ENCODE assay signal across 26 mouse cellular contexts in genomic region chr4:148972707-148973106, GRCm38 (mm10).
DNase-seq lines count a peak whose midpoint lies in the region; ATAC-seq and TF ChIP-seq lines count a peak whose summit lies in the region.
"Had no signal": no experiment of that assay in that cellular context is flagged by ENCODE, and none has a peak within 500 bp of the region (broad histone marks: within the 10 kb centered on the region; RNA-seq: fewer than 3 reads in every experiment).

No protein-coding gene starts in this region.

- 80% methylated on average over 14 of the region's 14 CpGs for WGBS in intestine, embryonic 14.5 days
- WGBS in intestine, embryonic 15.5 days = 74% methylated on average over 14 of the region's 14 CpGs
- 58% methylated on average over 14 of the region's 14 CpGs for WGBS in kidney, postnatal 0 days
- WGBS in limb, embryonic 13.5 days = 28% methylated on average over 14 of the region's 14 CpGs

- DNase-seq in intestine, embryonic 14.5 days (ENCODE audit: low spot score) = peak; percentile 52
- DNase-seq in kidney, postnatal 0 days (ENCODE audit: low spot score) = no peak
- DNase-seq in kidney, postnatal 14 days = no peak
- DNase-seq in kidney, postnatal 25 days = peak; percentile 32 to 46
- DNase-seq: adrenal gland, postnatal 25 days; cerebellum, adult 11-12 months; cerebellum, adult 9-11 months; gastrocnemius, postnatal 36 days; heart, adult 18-20 months; heart, postnatal 10 days; layer of hippocampus, adult 9-11 months; lung, postnatal 36 days; thymus, postnatal 14 days had no signal

- H3K9me3 ChIP-seq in intestine, embryonic 14.5 days (ENCODE audit: control insufficient read depth, low read length) = no peaks in the 10 kb centered on the region
- no peaks in the 10 kb centered on the region for H3K9me3 ChIP-seq in intestine, embryonic 15.5 days
- no peaks in the 10 kb centered on the region for H3K9me3 ChIP-seq in kidney, postnatal 0 days (replicated peaks; ENCODE audit: low read length)
- no peaks in the 10 kb centered on the region for H3K9me3 ChIP-seq in limb, embryonic 13.5 days
- H3K9me3 ChIP-seq: forebrain, embryonic 13.5 days; heart, embryonic 13.5 days; lung, embryonic 15.5 days; neural tube, embryonic 12.5 days had no signal

- H3K27me3 ChIP-seq in intestine, embryonic 14.5 days (replicated peaks; ENCODE audit: control insufficient read depth, insufficient read depth, low read length) = no peaks in the 10 kb centered on the region
- H3K27me3 ChIP-seq in intestine, embryonic 15.5 days (replicated peaks) = no peaks in the 10 kb centered on the region
- H3K27me3 ChIP-seq in kidney, postnatal 0 days (ENCODE audit: insufficient read depth, low read length) = no peaks in the 10 kb centered on the region
- peaks cover 84% of the 10 kb centered on the region for H3K27me3 ChIP-seq in limb, embryonic 13.5 days
- H3K27me3 ChIP-seq: forebrain, embryonic 13.5 days; heart, embryonic 13.5 days; lung, embryonic 15.5 days had no signal

- peaks cover 14% of the 10 kb centered on the region for H3K4me1 ChIP-seq in intestine, embryonic 14.5 days (replicated peaks; ENCODE audit: control insufficient read depth, insufficient read depth, low read length)
- peaks cover 18% of the 10 kb centered on the region for H3K4me1 ChIP-seq in intestine, embryonic 15.5 days (replicated peaks)
- H3K4me1 ChIP-seq in kidney, postnatal 0 days (replicated peaks; ENCODE audit: insufficient read depth, low read length) = peaks cover 18% of the 10 kb centered on the region
- H3K4me1 ChIP-seq in limb, embryonic 13.5 days = peaks cover 68% of the 10 kb centered on the region

- no peak for ATAC-seq in intestine, embryonic 14.5 days (replicated peaks; ENCODE audit: low FRiP score, low TSS enrichment, low read depth)
- no peak for ATAC-seq in intestine, embryonic 15.5 days
- ATAC-seq in kidney, postnatal 0 days (replicated peaks; ENCODE audit: low FRiP score, low read depth) = no peak
- ATAC-seq in limb, embryonic 13.5 days (ENCODE audit: low FRiP score, low read depth) = no peak
- no peak for ATAC-seq in frontal cortex, adult (ENCODE audit: low TSS enrichment)
- ATAC-seq: CD4-positive, CD25-positive, alpha-beta regulatory T cell, adult 4 months; forebrain, embryonic 13.5 days; midbrain, embryonic 16.5 days had no signal

- no peak overlapping the region for H3K4me2 ChIP-seq in intestine, embryonic 14.5 days (ENCODE audit: low read length)
- H3K4me2 ChIP-seq in intestine, embryonic 15.5 days (replicated peaks) = no peak overlapping the region
- H3K4me2 ChIP-seq in kidney, postnatal 0 days (ENCODE audit: low read length) = no peak overlapping the region
- H3K4me2 ChIP-seq in limb, embryonic 13.5 days (replicated peaks) = peak overlapping the region; percentile 31; the same call in 1 of the 2 replicates
- H3K4me2 ChIP-seq: forebrain, embryonic 13.5 days; heart, embryonic 13.5 days; hindbrain, embryonic 14.5 days; liver, embryonic 11.5 days; lung, embryonic 15.5 days; midbrain, embryonic 11.5 days; neural tube, embryonic 12.5 days had no signal

- no peak overlapping the region for H3K9ac ChIP-seq in intestine, embryonic 14.5 days (ENCODE audit: low read length)
- no peak overlapping the region for H3K9ac ChIP-seq in intestine, embryonic 15.5 days
- no peak overlapping the region for H3K9ac ChIP-seq in kidney, postnatal 0 days (ENCODE audit: low read depth, low read length)
- no peak overlapping the region for H3K9ac ChIP-seq in limb, embryonic 13.5 days
- H3K9ac ChIP-seq: forebrain, embryonic 13.5 days; hindbrain, embryonic 14.5 days; lung, embryonic 15.5 days; neural tube, embryonic 12.5 days had no signal

- H3K27ac ChIP-seq in intestine, embryonic 14.5 days (ENCODE audit: low read depth) = no peak overlapping the region
- no peak overlapping the region for H3K27ac ChIP-seq in intestine, embryonic 15.5 days
- 0 out of 2 replicates have a peak overlapping the region, but pooled peaks have one; percentile 42 for H3K27ac ChIP-seq in kidney, postnatal 0 days
- H3K27ac ChIP-seq in limb, embryonic 13.5 days = no peak overlapping the region
- H3K27ac ChIP-seq: forebrain, embryonic 13.5 days; heart, embryonic 13.5 days; hindbrain, embryonic 14.5 days; lung, embryonic 15.5 days; neural tube, embryonic 12.5 days had no signal

- no peak overlapping the region for H3K4me3 ChIP-seq in intestine, embryonic 14.5 days (ENCODE audit: low read depth, low read length)
- H3K4me3 ChIP-seq in intestine, embryonic 15.5 days (replicated peaks) = no peak overlapping the region
- H3K4me3 ChIP-seq in kidney, postnatal 0 days (replicated peaks; ENCODE audit: low read depth, low read length) = no peak overlapping the region
- no peak overlapping the region for H3K4me3 ChIP-seq in limb, embryonic 13.5 days
- H3K4me3 ChIP-seq: erythroblast, embryonic 14.5 days; forebrain, embryonic 13.5 days; heart, embryonic 13.5 days; lung, embryonic 15.5 days; neural tube, embryonic 12.5 days had no signal

- H3K36me3 ChIP-seq in intestine, embryonic 14.5 days (ENCODE audit: control insufficient read depth, insufficient read depth, low read length) = no peaks in the 10 kb centered on the region
- H3K36me3 ChIP-seq in intestine, embryonic 15.5 days = no peaks in the 10 kb centered on the region
- H3K36me3 ChIP-seq in kidney, postnatal 0 days (ENCODE audit: insufficient read depth, low read length) = no peaks in the 10 kb centered on the region
- peaks cover 7% of the 10 kb centered on the region for H3K36me3 ChIP-seq in limb, embryonic 13.5 days
- H3K36me3 ChIP-seq: lung, embryonic 15.5 days had no signal

- no peak for TF ChIP-seq CTCF in kidney, postnatal 0 days (IDR thresholded peaks at IDR 0.05; ENCODE audit: low read depth)

Comparison
In these comparisons a context has a peak if more than half of its experiments do, and no peak if none do; other contexts are left out.
1. DNase-seq: peak in intestine, embryonic 14.5 days (single experiment) and kidney, postnatal 25 days (2 of 2); none in kidney, postnatal 0 days (single experiment) and kidney, postnatal 14 days (single experiment).